Mouse (Mus musculus) layer of hippocampus, postnatal 14 days (tissue): ENCODE data around the gene Ncbp1. TPM values are rescaled to one million over a fixed set of nuclear protein-coding genes. Genes with fewer than 3 reads are reported as not detected.

Experiments used
- DNase-seq, 2 experiments: peaks; one replicate each; pipeline ENCODE4 v3.0.0; 2021 to 2022; ENCODE audit warnings: low spot score in 2 of 2, mixed read lengths in 1 of 2
- total RNA-seq, 2 experiments: library from RNA; stranded (reverse); gene quantifications; 2 replicates each; pipeline ENCODE4 v1.2.3; 2021

Ncbp1 gene
- total RNA-seq, 2 experiments from 2014 or later, result 55.0 to 56.1 TPM

DNA sequence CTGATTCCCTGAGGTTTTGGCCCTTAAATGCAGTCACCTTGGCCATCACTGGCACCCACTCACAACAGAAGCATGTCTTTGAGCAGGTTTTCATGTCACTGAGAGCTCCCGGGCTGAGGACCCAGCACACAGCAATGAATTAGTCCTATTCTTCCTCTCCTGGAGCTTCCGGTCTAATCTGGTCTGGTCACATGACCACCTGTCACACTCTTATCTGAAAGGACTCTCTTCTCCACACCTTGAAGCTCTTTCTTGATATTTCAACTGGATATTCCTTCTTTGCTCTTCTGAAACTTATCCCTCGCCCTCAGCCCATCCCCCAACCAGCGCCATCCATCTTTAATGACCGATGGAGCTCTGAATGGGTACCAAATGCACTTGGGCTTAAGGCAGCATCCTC is 59.7 kb downstream of the Ncbp1 start:
- no peak for DNase-seq

GRCm38 (mm10) chr4:46201834-46202561 is 63.6 kb downstream of the Ncbp1 start:
- DNase-seq, result peak; percentile 63 to 83

DNA sequence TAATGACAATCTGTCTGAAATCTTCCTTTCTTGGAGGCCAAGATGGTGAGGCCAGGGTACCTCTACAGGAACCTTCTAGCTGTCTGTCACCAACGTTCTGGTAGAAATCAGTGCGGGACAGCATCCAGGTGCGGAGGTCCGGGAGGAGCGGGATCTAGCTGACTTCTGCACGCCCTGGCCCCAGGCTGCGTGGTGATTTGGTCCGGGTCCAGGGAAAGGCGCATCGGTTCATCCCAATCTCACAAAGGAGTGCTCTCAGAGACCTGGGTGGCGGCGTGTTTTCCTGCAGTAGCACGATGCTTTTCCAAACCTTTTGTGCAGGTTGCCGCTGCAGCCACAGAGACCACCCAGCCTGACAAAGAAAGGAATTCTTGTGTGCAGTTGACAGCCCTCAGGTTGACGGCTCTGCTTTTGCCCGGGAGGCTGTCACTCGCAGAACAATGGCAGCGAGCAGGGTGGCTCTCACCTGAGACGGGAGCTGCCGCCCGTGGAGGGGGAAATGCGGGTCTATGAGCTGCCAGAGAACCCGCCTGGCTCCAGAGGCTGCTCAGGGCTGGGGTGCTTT is 64.2 kb downstream of the Ncbp1 start:
- DNase-seq, result no peak

DNA sequence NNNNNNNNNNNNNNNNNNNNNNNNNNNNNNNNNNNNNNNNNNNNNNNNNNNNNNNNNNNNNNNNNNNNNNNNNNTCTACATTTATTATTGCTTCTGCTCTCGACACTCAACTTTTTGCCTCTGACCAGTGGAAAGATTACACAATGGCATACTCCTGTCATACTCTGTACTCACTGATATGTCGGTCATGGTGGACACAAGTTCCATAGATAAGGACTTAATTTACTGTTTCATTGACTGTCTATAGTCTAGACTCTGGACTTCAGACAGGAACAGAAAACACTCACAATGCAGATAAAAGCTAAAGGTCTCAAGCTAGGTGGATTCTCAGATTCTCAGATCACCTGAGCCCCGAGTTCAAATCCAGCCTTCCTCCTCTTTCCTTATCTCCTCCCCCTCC is 82.7 kb downstream of the Ncbp1 start:
- DNase-seq, result no peak

Other genes starting within 250 kb of the Ncbp1 start
- gene Ccdc180, start 248.3 kb upstream of the Ncbp1 start, total RNA-seq, result under 1 TPM; 0.38 to 0.71 TPM
- gene Tdrd7, start 173.3 kb upstream of the Ncbp1 start, total RNA-seq, result 10 to 100 TPM; 25.9 to 26.2 TPM
- gene Tmod1, start 99.7 kb upstream of the Ncbp1 start, total RNA-seq, result 10 to 100 TPM; 11.9 to 13.5 TPM
- 10 to 100 TPM; 18.5 to 20.1 TPM for gene Tstd2, start 81 bp downstream of the Ncbp1 start, total RNA-seq
- 10 to 100 TPM; 15.5 to 17.6 TPM for gene Xpa, start 57.7 kb downstream of the Ncbp1 start, total RNA-seq
- not detected for gene Foxe1, start 205.0 kb downstream of the Ncbp1 start, total RNA-seq